Mouse (Mus musculus): ENCODE measurements around the gene Creb3l1. TPM values are rescaled to one million over a fixed set of nuclear protein-coding genes. Genes with fewer than 3 reads are reported as not detected.
A peak's percentile ranks its signal among the peaks of the same experiment; 100 is the strongest.

Gene Creb3l1
- polyA plus RNA-seq, 1 experiment from 2014 or later, result 1.3 TPM

GRCm38 (mm10) chr2:92060291-92060690, 36.0 kb upstream of the Creb3l1 start:
- 11% methylated on average over 6 of the region's 6 CpGs for WGBS

GRCm38 (mm10) chr2:92059481-92060220, 35.3 kb upstream of the Creb3l1 start:
- Histone ChIP-seq H3K9ac (replicated peaks; ENCODE audit: low read depth, low read length) (peak overlapping the region; percentile 89), H3K4me3 (replicated peaks; ENCODE audit: low read length) (peak overlapping the region; percentile 72), H3K4me1 (replicated peaks; ENCODE audit: control insufficient read depth, insufficient read depth, low read length) (peaks cover 26% of the 10 kb centered on the region), H3K4me2 (ENCODE audit: low read length) (peak overlapping the region; percentile 91), H3K9me3 (ENCODE audit: control insufficient read depth, low read length) (no peaks in the 10 kb centered on the region), H3K36me3 (ENCODE audit: control insufficient read depth, insufficient read depth) (no peaks in the 10 kb centered on the region), H3K27ac (ENCODE audit: low read length) (peak overlapping the region; percentile 86), H3K27me3 (replicated peaks; ENCODE audit: control insufficient read depth, insufficient read depth, low read length) (no peaks in the 10 kb centered on the region)
- ATAC-seq, result peak; percentile 82
- under 1% methylated on average over 63 of the region's 63 CpGs for WGBS

More at GRCm38 (mm10) chr2:92060291-92060690, 36.0 kb upstream of the Creb3l1 start:
- H3K9me3 ChIP-seq (ENCODE audit: control insufficient read depth, low read length), result no peaks in the 10 kb centered on the region
- peak overlapping the region; percentile 72 for H3K4me3 ChIP-seq (replicated peaks; ENCODE audit: low read length)
- H3K27me3 ChIP-seq (replicated peaks; ENCODE audit: control insufficient read depth, insufficient read depth, low read length), result no peaks in the 10 kb centered on the region
- H3K36me3 ChIP-seq (ENCODE audit: control insufficient read depth, insufficient read depth), result no peaks in the 10 kb centered on the region
- peak overlapping the region; percentile 91 for H3K4me2 ChIP-seq (ENCODE audit: low read length)
- peaks cover 22% of the 10 kb centered on the region for H3K4me1 ChIP-seq (replicated peaks; ENCODE audit: control insufficient read depth, insufficient read depth, low read length)
- peak overlapping the region; percentile 86 for H3K27ac ChIP-seq (ENCODE audit: low read length)
- no peak for ATAC-seq
- peak overlapping the region; percentile 89; the same call in 1 of the 2 replicates for H3K9ac ChIP-seq (replicated peaks; ENCODE audit: low read depth, low read length)

- peak overlapping the region; percentile 72 for H3K4me3 ChIP-seq (replicated peaks; ENCODE audit: low read length)
- peak overlapping the region; percentile 89 for H3K9ac ChIP-seq (replicated peaks; ENCODE audit: low read depth, low read length)
- peak overlapping the region; percentile 37; the same call in 1 of the 2 replicates for H3K27ac ChIP-seq (ENCODE audit: low read length)
- H3K9me3 ChIP-seq (ENCODE audit: control insufficient read depth, low read length), result no peaks in the 10 kb centered on the region
- H3K27me3 ChIP-seq (replicated peaks; ENCODE audit: control insufficient read depth, insufficient read depth, low read length), result no peaks in the 10 kb centered on the region
- WGBS, result 2% methylated on average over 11 of the region's 11 CpGs
- H3K4me2 ChIP-seq (ENCODE audit: low read length), result peak overlapping the region; percentile 91
- H3K4me1 ChIP-seq (replicated peaks; ENCODE audit: control insufficient read depth, insufficient read depth, low read length), result peaks cover 26% of the 10 kb centered on the region
- ATAC-seq, result no peak
- no peaks in the 10 kb centered on the region for H3K36me3 ChIP-seq (ENCODE audit: control insufficient read depth, insufficient read depth)
These were observed 34.6 kb upstream of the Creb3l1 start for GRCm38 (mm10) chr2:92058936-92059335.

- Histone ChIP-seq H3K36me3 (ENCODE audit: control insufficient read depth, insufficient read depth) (no peaks in the 10 kb centered on the region), H3K27ac (ENCODE audit: low read length) (peak overlapping the region; percentile 37; the same call in 1 of the 2 replicates), H3K4me2 (ENCODE audit: low read length) (peak overlapping the region; percentile 91), H3K9ac (replicated peaks; ENCODE audit: low read depth, low read length) (peak overlapping the region; percentile 89), H3K9me3 (ENCODE audit: control insufficient read depth, low read length) (no peaks in the 10 kb centered on the region), H3K4me3 (replicated peaks; ENCODE audit: low read length) (peak overlapping the region; percentile 72), H3K27me3 (replicated peaks; ENCODE audit: control insufficient read depth, insufficient read depth, low read length) (no peaks in the 10 kb centered on the region), H3K4me1 (replicated peaks; ENCODE audit: control insufficient read depth, insufficient read depth, low read length) (peaks cover 26% of the 10 kb centered on the region)
- ATAC-seq, result peak; percentile 63
- under 1% methylated on average over 29 of the region's 29 CpGs for WGBS
These were observed 34.2 kb upstream of the Creb3l1 start for GRCm38 (mm10) chr2:92058469-92058868.

- Histone ChIP-seq H3K27ac (ENCODE audit: low read length) (no peak overlapping the region), H3K4me2 (ENCODE audit: low read length) (no peak overlapping the region), H3K9me3 (ENCODE audit: control insufficient read depth, low read length) (no peaks in the 10 kb centered on the region), H3K36me3 (ENCODE audit: control insufficient read depth, insufficient read depth) (no peaks in the 10 kb centered on the region), H3K27me3 (replicated peaks; ENCODE audit: control insufficient read depth, insufficient read depth, low read length) (no peaks in the 10 kb centered on the region), H3K4me3 (replicated peaks; ENCODE audit: low read length) (no peak overlapping the region), H3K9ac (replicated peaks; ENCODE audit: low read depth, low read length) (no peak overlapping the region), H3K4me1 (replicated peaks; ENCODE audit: control insufficient read depth, insufficient read depth, low read length) (peaks cover 33% of the 10 kb centered on the region)
- WGBS, result 76% methylated on average over 13 of the region's 13 CpGs
- ATAC-seq, result no peak
These were observed 32.5 kb upstream of the Creb3l1 start for GRCm38 (mm10) chr2:92056760-92057159.

GRCm38 (mm10) chr2:92055831-92056236, 31.5 kb upstream of the Creb3l1 start:
- Histone ChIP-seq H3K4me3 (replicated peaks; ENCODE audit: low read length) (peak overlapping the region; percentile 41), H3K4me2 (ENCODE audit: low read length) (peak overlapping the region; percentile 79), H3K27me3 (replicated peaks; ENCODE audit: control insufficient read depth, insufficient read depth, low read length) (no peaks in the 10 kb centered on the region), H3K9ac (replicated peaks; ENCODE audit: low read depth, low read length) (peak overlapping the region; percentile 23), H3K9me3 (ENCODE audit: control insufficient read depth, low read length) (no peaks in the 10 kb centered on the region), H3K4me1 (replicated peaks; ENCODE audit: control insufficient read depth, insufficient read depth, low read length) (peaks cover 33% of the 10 kb centered on the region), H3K27ac (ENCODE audit: low read length) (peak overlapping the region; percentile 7), H3K36me3 (ENCODE audit: control insufficient read depth, insufficient read depth) (no peaks in the 10 kb centered on the region)
- WGBS, result 2% methylated on average over 14 of the region's 14 CpGs
- peak; percentile 2; the same call in 1 of the 2 replicates for ATAC-seq

GRCm38 (mm10) chr2:92055101-92055813, 31.0 kb upstream of the Creb3l1 start:
- peak; percentile 36 for ATAC-seq
- peak overlapping the region; percentile 7 for H3K27ac ChIP-seq (ENCODE audit: low read length)
- H3K36me3 ChIP-seq (ENCODE audit: control insufficient read depth, insufficient read depth), result no peaks in the 10 kb centered on the region
- peak overlapping the region; percentile 79 for H3K4me2 ChIP-seq (ENCODE audit: low read length)
- H3K4me1 ChIP-seq (replicated peaks; ENCODE audit: control insufficient read depth, insufficient read depth, low read length), result peaks cover 30% of the 10 kb centered on the region
- H3K4me3 ChIP-seq (replicated peaks; ENCODE audit: low read length), result peak overlapping the region; percentile 41
- no peaks in the 10 kb centered on the region for H3K27me3 ChIP-seq (replicated peaks; ENCODE audit: control insufficient read depth, insufficient read depth, low read length)
- H3K9ac ChIP-seq (replicated peaks; ENCODE audit: low read depth, low read length), result peak overlapping the region; percentile 23; the same call in 1 of the 2 replicates
- WGBS, result 4% methylated on average over 38 of the region's 38 CpGs
- no peaks in the 10 kb centered on the region for H3K9me3 ChIP-seq (ENCODE audit: control insufficient read depth, low read length)

GRCm38 (mm10) chr2:92052754-92053153, 28.5 kb upstream of the Creb3l1 start:
- no peak overlapping the region for H3K9ac ChIP-seq (replicated peaks; ENCODE audit: low read depth, low read length)
- peak overlapping the region; percentile 23; the same call in 1 of the 2 replicates for H3K4me2 ChIP-seq (ENCODE audit: low read length)
- 42% methylated on average over 2 of the region's 2 CpGs for WGBS
- no peaks in the 10 kb centered on the region for H3K27me3 ChIP-seq (replicated peaks; ENCODE audit: control insufficient read depth, insufficient read depth, low read length)
- H3K9me3 ChIP-seq (ENCODE audit: control insufficient read depth, low read length), result no peaks in the 10 kb centered on the region
- ATAC-seq, result no peak
- no peak overlapping the region; the same call in 1 of the 2 replicates for H3K27ac ChIP-seq (ENCODE audit: low read length)
- peaks cover 22% of the 10 kb centered on the region for H3K4me1 ChIP-seq (replicated peaks; ENCODE audit: control insufficient read depth, insufficient read depth, low read length)
- no peak overlapping the region for H3K4me3 ChIP-seq (replicated peaks; ENCODE audit: low read length)
- H3K36me3 ChIP-seq (ENCODE audit: control insufficient read depth, insufficient read depth), result no peaks in the 10 kb centered on the region

GRCm38 (mm10) chr2:92052188-92052587, 27.9 kb upstream of the Creb3l1 start:
- Histone ChIP-seq H3K9me3 (ENCODE audit: control insufficient read depth, low read length) (no peaks in the 10 kb centered on the region), H3K27me3 (replicated peaks; ENCODE audit: control insufficient read depth, insufficient read depth, low read length) (no peaks in the 10 kb centered on the region), H3K36me3 (ENCODE audit: control insufficient read depth, insufficient read depth) (no peaks in the 10 kb centered on the region), H3K4me1 (replicated peaks; ENCODE audit: control insufficient read depth, insufficient read depth, low read length) (peaks cover 22% of the 10 kb centered on the region), H3K4me2 (ENCODE audit: low read length) (no peak overlapping the region), H3K9ac (replicated peaks; ENCODE audit: low read depth, low read length) (no peak overlapping the region), H3K27ac (ENCODE audit: low read length) (no peak overlapping the region), H3K4me3 (replicated peaks; ENCODE audit: low read length) (no peak overlapping the region)
- ATAC-seq, result peak; percentile 25; the same call in 1 of the 2 replicates
- WGBS, result 70% methylated on average over 8 of the region's 8 CpGs

Data from forebrain, embryonic 16.5 days (tissue).